ENCODE assay signal across 20 mouse cellular contexts in the genomic region with DNA sequence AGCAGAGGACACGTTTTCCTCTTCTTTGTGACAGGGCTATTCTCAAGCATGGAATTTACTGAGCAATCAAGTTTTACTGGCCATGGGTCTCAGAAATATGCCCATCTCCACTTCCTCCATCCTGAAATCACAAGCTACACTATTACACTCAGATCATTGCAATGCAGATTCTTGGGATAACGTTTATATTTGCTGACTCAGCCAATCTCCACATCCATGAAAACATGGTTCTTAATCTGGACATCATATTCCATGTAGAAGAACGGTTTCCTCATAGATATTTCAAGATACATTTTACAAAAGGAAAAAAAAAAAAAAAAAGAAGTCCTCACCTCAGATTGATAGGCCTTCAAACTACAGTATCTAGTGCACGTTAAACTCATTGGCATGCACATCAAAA.
A peak's percentile ranks its signal among the peaks of the same experiment; 100 is the strongest.
DNase-seq lines count a peak whose midpoint lies in the region; ATAC-seq and TF ChIP-seq lines count a peak whose summit lies in the region.
"Had no signal": no experiment of that assay in that cellular context is flagged by ENCODE, and none has a peak within 500 bp of the region (broad histone marks: within the 10 kb centered on the region; RNA-seq: fewer than 3 reads in every experiment).

No protein-coding gene starts in this region.

- WGBS in midbrain, embryonic 15.5 days: 82% methylated on average over 4 of the region's 4 CpGs

- DNase-seq in CH12.LX (ENCODE audit: extremely low read depth): no peak
- no peak for DNase-seq in ES-E14 (ENCODE audit: low read depth, low spot score)
- no peak for DNase-seq in layer of hippocampus, adult 9-10 months (ENCODE audit: low spot score)
- DNase-seq: adrenal gland, adult 2 months; adrenal gland, adult 8-10 months; adrenal gland, postnatal 10 days; adrenal gland, postnatal 14 days; adrenal gland, postnatal 25 days; adrenal gland, postnatal 36 days; B cell, adult 2 months; cerebellum, adult 11 months; cerebellum, adult 11-12 months; cerebellum, adult 18-20 months; cerebellum, adult 2 months; cerebellum, adult 8-10 months had no signal

- no peaks in the 10 kb centered on the region for H3K36me3 ChIP-seq in CH12.LX (replicated peaks in 1 of 2; ENCODE audit: control insufficient read depth in 1 of 2, insufficient read depth in 1 of 2, low read length in 1 of 2)
- no peaks in the 10 kb centered on the region for H3K36me3 ChIP-seq in ES-E14 (ENCODE audit: control insufficient read depth, insufficient read depth, low read length, poor library complexity, severe bottlenecking)
- no peaks in the 10 kb centered on the region for H3K36me3 ChIP-seq in midbrain, embryonic 15.5 days (replicated peaks)
- H3K36me3 ChIP-seq: G1E had no signal

- no peaks in the 10 kb centered on the region for H3K27me3 ChIP-seq in CH12.LX (replicated peaks)
- no peaks in the 10 kb centered on the region for H3K27me3 ChIP-seq in midbrain, embryonic 15.5 days (replicated peaks)
- H3K27me3 ChIP-seq: Patski had no signal

- H3K79me2 ChIP-seq in CH12.LX (replicated peaks; ENCODE audit: control insufficient read depth, extremely low read depth, insufficient read depth, poor library complexity, severe bottlenecking): no peaks in the 10 kb centered on the region

- no peak overlapping the region for H3K4me3 ChIP-seq in CH12.LX (replicated peaks in 1 of 3; ENCODE audit: low read depth in 2 of 3, low read length in 2 of 3, poor library complexity in 1 of 3)
- no peak overlapping the region for H3K4me3 ChIP-seq in ES-E14 (ENCODE audit: insufficient read depth in 1 of 2, low read depth in 1 of 2, low read length in 2 of 2, poor library complexity in 1 of 2, severe bottlenecking in 1 of 2)
- H3K4me3 ChIP-seq in midbrain, embryonic 15.5 days: no peak overlapping the region

- TF ChIP-seq POLR2A in CH12.LX (IDR thresholded peaks at IDR 0.05; ENCODE audit: low read depth, low read length): no peak

- in situ Hi-C loops in CH12.LX (cut with MboI; ENCODE audit: low pct_ligation_motif_present, low pct_unique_long_range_greater_than_20kb, low sequenced_read_pairs): no loop called here
- in situ Hi-C loops in ES-E14 (cut with MboI; ENCODE audit: low sequenced_read_pairs in 2 of 2, unreplicated experiment in 2 of 2): no loop called here

- no peak for TF ChIP-seq RAD21 in CH12.LX (IDR thresholded peaks at IDR 0.05; ENCODE audit: low read depth, low read length)

- H3K4me2 ChIP-seq in CH12.LX (ENCODE audit: insufficient read depth, low read depth, poor library complexity, severe bottlenecking): no peak overlapping the region
- H3K4me2 ChIP-seq in midbrain, embryonic 15.5 days: no peak overlapping the region

- H3K4me1 ChIP-seq in CH12.LX (ENCODE audit: control insufficient read depth in 1 of 2, insufficient read depth in 2 of 2): no peaks in the 10 kb centered on the region
- H3K4me1 ChIP-seq in ES-E14 (ENCODE audit: control insufficient read depth in 2 of 2, insufficient read depth in 2 of 2, low read length in 2 of 2, poor library complexity in 1 of 2): no peaks in the 10 kb centered on the region
- H3K4me1 ChIP-seq in midbrain, embryonic 15.5 days: no peaks in the 10 kb centered on the region

- H3K27ac ChIP-seq in CH12.LX (ENCODE audit: insufficient read depth, low read depth): no peak overlapping the region
- no peak overlapping the region for H3K27ac ChIP-seq in ES-E14 (ENCODE audit: insufficient read depth, low read depth, low read length, poor library complexity, severe bottlenecking)
- no peak overlapping the region for H3K27ac ChIP-seq in midbrain, embryonic 15.5 days

- no peak for TF ChIP-seq CTCF in CH12.LX (conservative IDR thresholded peaks at IDR 0.05 in 1 of 2, IDR thresholded peaks at IDR 0.05 in 1 of 2; ENCODE audit: low read depth in 2 of 2, low read length in 2 of 2)

- dilution Hi-C loops in CH12.LX (cut with MboI; ENCODE audit: extremely low pct_ligation_motif_present, extremely low pct_unique_long_range_greater_than_20kb, low sequenced_read_pairs): no loop called here

- H3K9me3 ChIP-seq in CH12.LX (replicated peaks; ENCODE audit: low read length) (peaks cover 22% of the 10 kb centered on the region), ES-E14 (ENCODE audit: control insufficient read depth, insufficient read depth, low read depth, low read length) (no peaks in the 10 kb centered on the region)
- no peaks in the 10 kb centered on the region for H3K9me3 ChIP-seq in midbrain, embryonic 15.5 days

- no peak for TF ChIP-seq EP300 in CH12.LX (IDR thresholded peaks at IDR 0.05; ENCODE audit: low read length)

- H3K9ac ChIP-seq in CH12.LX (ENCODE audit: insufficient read depth, low read depth) (no peak overlapping the region), ES-E14 (ENCODE audit: insufficient read depth, low read depth, low read length, poor library complexity, severe bottlenecking) (no peak overlapping the region)
- no peak overlapping the region for H3K9ac ChIP-seq in midbrain, embryonic 15.5 days

- ATAC-seq in midbrain, embryonic 15.5 days (replicated peaks): no peak
- ATAC-seq: activated CD4-positive, CD25-positive, alpha-beta regulatory T cell, adult 4 months; CD4-positive, CD25-positive, alpha-beta regulatory T cell, adult 4 months; Patski had no signal

TF ChIP-seq in CH12.LX, 34 proteins besides CTCF, POLR2A, EP300 and RAD21:
- peak; percentile 75 for TF ChIP-seq MAFK (IDR thresholded peaks at IDR 0.05; ENCODE audit: insufficient replicate concordance, low read length)
- no peak for TF ChIP-seq NELFE (IDR thresholded peaks at IDR 0.05; ENCODE audit: low read depth, low read length)

TF ChIP-seq in ES-E14, 5 proteins besides CTCF, POLR2A, EP300 and RAD21:
- TF ChIP-seq ZC3H11A (IDR thresholded peaks at IDR 0.05; ENCODE audit: borderline replicate concordance, low read depth, low read length): no peak
- peak; percentile 91 for TF ChIP-seq MAFK (IDR thresholded peaks at IDR 0.05; ENCODE audit: insufficient read depth, low read depth, low read length)
- TF ChIP-seq ZNF384 (IDR thresholded peaks at IDR 0.05; ENCODE audit: low read depth, low read length): no peak
- no peak for TF ChIP-seq CHD2 (IDR thresholded peaks at IDR 0.05; ENCODE audit: low read depth, low read length)
